Mouse (Mus musculus) hindbrain, embryonic 15.5 days (tissue): ENCODE data around the gene Cks1b. TPM values are rescaled to one million over a fixed set of nuclear protein-coding genes. Genes with fewer than 3 reads are reported as not detected.

Experiments
- ATAC-seq: fragments of 200-750 bp; cut with Nextera tagmentation; 2 replicates; pipeline ENCODE4 v1.8.0; 2017; ENCODE audit warnings: low read depth, moderate number of reproducible peaks, moderate TSS enrichment; ENCODE audit not compliant: low FRiP score
- H3K27ac ChIP-seq: fragments of 300-500 bp; sonication (generic); replicated peaks from 2 replicates; pipeline ENCODE4 v1.5.1; 2015; ENCODE audit warnings: mild to moderate bottlenecking, inconsistent platforms
- H3K27me3 ChIP-seq: fragments of 300-500 bp; sonication (generic); 2 replicates; pipeline ENCODE4 v1.6.1; 2015; ENCODE audit warnings: control low read depth, inconsistent platforms
- H3K36me3 ChIP-seq: fragments of 300-500 bp; sonication (generic); 2 replicates; pipeline ENCODE4 v1.6.1; 2015; ENCODE audit warnings: control low read depth, inconsistent platforms
- H3K4me1 ChIP-seq: fragments of 300-500 bp; sonication (generic); replicated peaks from 2 replicates; pipeline ENCODE4 v1.6.1; 2015; ENCODE audit warnings: control low read depth, inconsistent platforms
- H3K4me2 ChIP-seq: fragments of 300-500 bp; sonication (generic); 2 replicates; pipeline ENCODE4 v1.6.1; 2015; ENCODE audit warnings: moderate library complexity, mild to moderate bottlenecking, inconsistent platforms
- H3K4me3 ChIP-seq: fragments of 300-500 bp; sonication (generic); 2 replicates; pipeline ENCODE4 v1.5.1; 2015; ENCODE audit warnings: mild to moderate bottlenecking, inconsistent platforms
- H3K9ac ChIP-seq: fragments of 300-500 bp; sonication (generic); 2 replicates; pipeline ENCODE4 v1.6.1; 2015; ENCODE audit warnings: inconsistent platforms
- H3K9me3 ChIP-seq: fragments of 300-500 bp; sonication (generic); 2 replicates; pipeline ENCODE4 v1.6.1; 2016; ENCODE audit warnings: control low read depth, inconsistent platforms
- WGBS: fragments of 180-500 bp; shearing (Covaris S2); methylation state at CpG from one replicate; pipeline ENCODE4 v1.1.7; 2015; 5-methylcytosine and 5-hydroxymethylcytosine counted together
- polyA plus RNA-seq: library from polyadenylated mRNA; unstranded; fragments of >200 nt; fragmentation: Nextera tagmentation; extraction: Ambion mirVana; gene quantifications from 2 replicates; pipeline ENCODE4 v1.2.1, GENCODE M21; 2015

Gene Cks1b
- polyA plus RNA-seq, 1 experiment from 2014 or later = 95.9 TPM

- Histone ChIP-seq H3K27me3 (no peaks in the 10 kb centered on the region), H3K4me2 (no peak overlapping the region), H3K4me3 (no peak overlapping the region), H3K9ac (no peak overlapping the region), H3K36me3 (no peaks in the 10 kb centered on the region), H3K4me1 (peaks cover 6% of the 10 kb centered on the region), H3K27ac (no peak overlapping the region), H3K9me3 (no peaks in the 10 kb centered on the region)
- ATAC-seq = no peak
- 87% methylated on average over 5 of the region's 5 CpGs for WGBS
Observed at GRCm38 (mm10) chr3:89383651-89384255, 34.4 kb downstream of the Cks1b start.

- H3K27ac ChIP-seq = no peak overlapping the region
- H3K4me1 ChIP-seq = peaks cover 11% of the 10 kb centered on the region
- no peak for ATAC-seq
- no peaks in the 10 kb centered on the region for H3K9me3 ChIP-seq
- H3K27me3 ChIP-seq = no peaks in the 10 kb centered on the region
- no peak overlapping the region for H3K4me2 ChIP-seq
- no peaks in the 10 kb centered on the region for H3K36me3 ChIP-seq
- 89% methylated on average over 5 of the region's 5 CpGs for WGBS
- H3K9ac ChIP-seq = no peak overlapping the region
- H3K4me3 ChIP-seq = no peak overlapping the region
Observed at GRCm38 (mm10) chr3:89382950-89383349, 35.2 kb downstream of the Cks1b start.

- no peak for ATAC-seq
- H3K27me3 ChIP-seq = no peaks in the 10 kb centered on the region
- H3K4me1 ChIP-seq = peaks cover 15% of the 10 kb centered on the region
- H3K27ac ChIP-seq = no peak overlapping the region
- H3K9ac ChIP-seq = no peak overlapping the region
- no peaks in the 10 kb centered on the region for H3K9me3 ChIP-seq
- no peak overlapping the region for H3K4me2 ChIP-seq
- H3K4me3 ChIP-seq = no peak overlapping the region
- WGBS = 87% methylated on average over 9 of the region's 9 CpGs
- no peaks in the 10 kb centered on the region for H3K36me3 ChIP-seq
Observed at GRCm38 (mm10) chr3:89382033-89382882, 35.9 kb downstream of the Cks1b start.

GRCm38 (mm10) chr3:89381233-89381632 lies 37.0 kb downstream of the Cks1b start:
- Histone ChIP-seq H3K27me3 (no peaks in the 10 kb centered on the region), H3K4me2 (no peak overlapping the region), H3K9me3 (no peaks in the 10 kb centered on the region), H3K4me1 (peaks cover 15% of the 10 kb centered on the region), H3K36me3 (no peaks in the 10 kb centered on the region), H3K9ac (no peak overlapping the region), H3K27ac (no peak overlapping the region), H3K4me3 (no peak overlapping the region)
- ATAC-seq = no peak
- 85% methylated on average over 11 of the region's 11 CpGs for WGBS

GRCm38 (mm10) chr3:89380711-89381110 lies 37.5 kb downstream of the Cks1b start:
- H3K4me3 ChIP-seq = no peak overlapping the region
- H3K36me3 ChIP-seq = no peaks in the 10 kb centered on the region
- no peak overlapping the region for H3K9ac ChIP-seq
- H3K4me1 ChIP-seq = peaks cover 15% of the 10 kb centered on the region
- no peak for ATAC-seq
- no peak overlapping the region for H3K27ac ChIP-seq
- no peak overlapping the region for H3K4me2 ChIP-seq
- WGBS = 94% methylated on average over 18 of the region's 18 CpGs
- H3K27me3 ChIP-seq = no peaks in the 10 kb centered on the region
- no peaks in the 10 kb centered on the region for H3K9me3 ChIP-seq

GRCm38 (mm10) chr3:89380291-89380690 lies 37.9 kb downstream of the Cks1b start:
- Histone ChIP-seq H3K27ac (no peak overlapping the region), H3K9me3 (no peaks in the 10 kb centered on the region), H3K27me3 (no peaks in the 10 kb centered on the region), H3K4me3 (no peak overlapping the region), H3K4me2 (no peak overlapping the region), H3K9ac (no peak overlapping the region), H3K36me3 (no peaks in the 10 kb centered on the region), H3K4me1 (peaks cover 15% of the 10 kb centered on the region)
- ATAC-seq = no peak
- 97% methylated on average over 14 of the region's 14 CpGs for WGBS

GRCm38 (mm10) chr3:89379388-89380131 lies 38.6 kb downstream of the Cks1b start:
- H3K27me3 ChIP-seq = no peaks in the 10 kb centered on the region
- H3K36me3 ChIP-seq = no peaks in the 10 kb centered on the region
- WGBS = 86% methylated on average over 31 of the region's 31 CpGs
- H3K9me3 ChIP-seq = no peaks in the 10 kb centered on the region
- no peak for ATAC-seq
- peak overlapping the region; percentile 86 for H3K4me2 ChIP-seq
- no peak overlapping the region for H3K4me3 ChIP-seq
- no peak overlapping the region for H3K9ac ChIP-seq
- H3K4me1 ChIP-seq = peaks cover 15% of the 10 kb centered on the region
- H3K27ac ChIP-seq = no peak overlapping the region

GRCm38 (mm10) chr3:89378394-89379067 lies 39.7 kb downstream of the Cks1b start:
- H3K36me3 ChIP-seq = no peaks in the 10 kb centered on the region
- H3K4me1 ChIP-seq = peaks cover 15% of the 10 kb centered on the region
- H3K9ac ChIP-seq = peak overlapping the region; percentile 57
- peak overlapping the region; percentile 86 for H3K4me2 ChIP-seq
- ATAC-seq = peak; percentile 89
- H3K27ac ChIP-seq = no peak overlapping the region; the same call in 1 of the 2 replicates
- peak overlapping the region; percentile 48 for H3K4me3 ChIP-seq
- H3K9me3 ChIP-seq = no peaks in the 10 kb centered on the region
- WGBS = under 1% methylated on average over 24 of the region's 29 CpGs
- H3K27me3 ChIP-seq = no peaks in the 10 kb centered on the region

GRCm38 (mm10) chr3:89377831-89378230 lies 40.4 kb downstream of the Cks1b start:
- no peaks in the 10 kb centered on the region for H3K36me3 ChIP-seq
- peak; percentile 9; the same call in 1 of the 2 replicates for ATAC-seq
- no peak overlapping the region for H3K27ac ChIP-seq
- peaks cover 15% of the 10 kb centered on the region for H3K4me1 ChIP-seq
- WGBS = 69% methylated on average over 4 of the region's 4 CpGs
- H3K4me3 ChIP-seq = no peak overlapping the region
- no peak overlapping the region for H3K9ac ChIP-seq
- no peaks in the 10 kb centered on the region for H3K27me3 ChIP-seq
- H3K4me2 ChIP-seq = peak overlapping the region; percentile 86
- no peaks in the 10 kb centered on the region for H3K9me3 ChIP-seq

GRCm38 (mm10) chr3:89373581-89374231 lies 44.5 kb downstream of the Cks1b start:
- Histone ChIP-seq H3K9me3 (no peaks in the 10 kb centered on the region), H3K4me2 (no peak overlapping the region), H3K36me3 (no peaks in the 10 kb centered on the region), H3K4me3 (no peak overlapping the region), H3K27ac (no peak overlapping the region), H3K9ac (no peak overlapping the region), H3K4me1 (peaks cover 11% of the 10 kb centered on the region), H3K27me3 (no peaks in the 10 kb centered on the region)
- WGBS = 47% methylated on average over 5 of the region's 5 CpGs
- ATAC-seq = no peak

GRCm38 (mm10) chr3:89367338-89367737 lies 50.8 kb downstream of the Cks1b start:
- H3K27ac ChIP-seq = no peak overlapping the region

More at GRCm38 (mm10) chr3:89367338-89367737, 50.8 kb downstream of the Cks1b start:
- Histone ChIP-seq H3K27me3 (no peaks in the 10 kb centered on the region), H3K36me3 (no peaks in the 10 kb centered on the region), H3K9me3 (no peaks in the 10 kb centered on the region), H3K4me1 (no peaks in the 10 kb centered on the region), H3K9ac (no peak overlapping the region), H3K4me3 (no peak overlapping the region), H3K4me2 (no peak overlapping the region)
- 73% methylated on average over 11 of the region's 11 CpGs for WGBS
- no peak for ATAC-seq
